ENCODE assay signal across 8 mouse cellular contexts in the genomic region with DNA sequence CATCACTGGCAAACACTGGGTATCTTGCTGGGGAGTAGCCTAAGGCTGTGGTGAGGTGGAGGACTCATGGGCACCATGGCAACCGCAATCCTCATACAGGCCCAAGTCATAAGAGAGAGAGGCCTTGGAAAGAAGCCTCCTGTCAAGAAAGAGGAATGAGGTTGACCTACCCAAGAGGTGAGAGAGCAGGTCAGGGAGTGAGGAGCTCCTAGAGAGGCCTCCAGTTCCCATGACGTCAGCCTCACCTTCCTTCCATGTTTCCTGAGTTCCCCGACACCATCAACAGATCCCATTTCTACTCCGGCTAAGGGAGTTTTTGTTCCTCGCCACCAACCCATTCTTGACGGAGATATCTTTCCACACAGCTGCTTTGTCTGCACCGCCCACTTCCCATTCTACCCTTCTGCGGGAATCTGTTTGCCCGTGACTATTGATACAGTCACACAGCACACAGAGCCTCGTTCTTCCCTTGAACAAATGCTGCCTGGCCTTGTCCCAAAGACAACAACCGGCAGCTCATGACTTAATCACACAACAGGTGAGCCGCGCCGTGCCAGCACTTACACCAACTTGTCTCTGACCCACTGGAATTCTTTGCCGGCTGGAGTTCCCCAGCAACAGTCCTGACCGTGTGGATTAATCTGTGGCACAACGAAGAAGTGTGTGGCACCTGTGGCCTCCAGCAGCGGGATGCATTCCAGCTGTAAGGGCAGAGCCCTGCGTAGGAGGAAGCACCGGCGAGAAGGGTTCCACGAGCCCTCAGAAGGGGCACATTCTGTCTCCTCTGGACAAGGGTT.
DNase-seq lines count a peak whose midpoint lies in the region; ATAC-seq lines count a peak whose summit lies in the region.

No protein-coding gene starts in this region.

- no peak overlapping the region for H3K4me2 ChIP-seq in kidney, embryonic 16.5 days (replicated peaks; ENCODE audit: low read depth, low read length)

- H3K27me3 ChIP-seq in kidney, embryonic 16.5 days (ENCODE audit: insufficient read depth, low read length): no peaks in the 10 kb centered on the region
- no peaks in the 10 kb centered on the region for H3K27me3 ChIP-seq in hindbrain, embryonic 10.5 days (ENCODE audit: insufficient read depth, poor library complexity, severe bottlenecking)

- H3K36me3 ChIP-seq in kidney, embryonic 16.5 days (ENCODE audit: insufficient read depth, low read length): no peaks in the 10 kb centered on the region
- no peaks in the 10 kb centered on the region for H3K36me3 ChIP-seq in hindbrain, embryonic 10.5 days

- DNase-seq in kidney, adult 11 months: peak; percentile 53
- peak; percentile 21 to 41 for DNase-seq in kidney, postnatal 4 days
- peak; percentile 83 for DNase-seq in lung, postnatal 25 days (ENCODE audit: low spot score)
- DNase-seq in adrenal gland, postnatal 4 days (ENCODE audit: low spot score in 2 of 2): no peak
- no peak for DNase-seq in hindbrain, embryonic 10.5 days (ENCODE audit: low spot score)

- H3K27ac ChIP-seq in kidney, embryonic 16.5 days (ENCODE audit: low read length): no peak overlapping the region
- no peak overlapping the region for H3K27ac ChIP-seq in hindbrain, embryonic 10.5 days

- H3K4me3 ChIP-seq in kidney, embryonic 16.5 days (ENCODE audit: low read length): no peak overlapping the region
- H3K4me3 ChIP-seq in hindbrain, embryonic 10.5 days: no peak overlapping the region

- H3K9ac ChIP-seq in kidney, embryonic 16.5 days (replicated peaks; ENCODE audit: low read length): no peak overlapping the region

- no peaks in the 10 kb centered on the region for H3K9me3 ChIP-seq in kidney, embryonic 16.5 days (ENCODE audit: low read length)
- H3K9me3 ChIP-seq in hindbrain, embryonic 10.5 days: no peaks in the 10 kb centered on the region

- 69% methylated on average over 22 of the region's 22 CpGs for WGBS in kidney, embryonic 16.5 days
- WGBS in hindbrain, embryonic 10.5 days: 83% methylated on average over 22 of the region's 22 CpGs

- no peak for ATAC-seq in kidney, embryonic 16.5 days (ENCODE audit: low FRiP score, low TSS enrichment)
- ATAC-seq in common myeloid progenitor, adult 5-6 weeks (replicated peaks; ENCODE audit: low read depth, poor library complexity, severe bottlenecking): peak; percentile 90
- ATAC-seq in activated CD4-positive, CD25-positive, alpha-beta regulatory T cell, adult 4 months: no peak

- H3K4me1 ChIP-seq in kidney, embryonic 16.5 days (ENCODE audit: insufficient read depth, low read length): no peaks in the 10 kb centered on the region
- no peaks in the 10 kb centered on the region for H3K4me1 ChIP-seq in hindbrain, embryonic 10.5 days (replicated peaks)

Comparison
In these comparisons a context has a peak if more than half of its experiments do, and no peak if none do; other contexts are left out.
1. DNase-seq: peak in kidney, adult 11 months (single experiment), kidney, postnatal 4 days (2 of 2) and lung, postnatal 25 days (single experiment); none in adrenal gland, postnatal 4 days (0 of 2) and hindbrain, embryonic 10.5 days (single experiment).